Mouse (Mus musculus) kidney, postnatal 0 days (tissue): Measurements from ENCODE around the gene Chp2. TPM values are rescaled to one million over a fixed set of nuclear protein-coding genes. Genes with fewer than 3 reads are reported as not detected.
A peak's percentile ranks its signal among the peaks of the same experiment; 100 is the strongest.

Experiments used
- ATAC-seq: fragments of 200-750 bp; cut with Nextera tagmentation; replicated peaks from 2 replicates; pipeline ENCODE4 v1.8.0; 2017; ENCODE audit warnings: low read depth, moderate number of reproducible peaks, moderate TSS enrichment, moderate library complexity; ENCODE audit not compliant: low FRiP score
- DNase-seq: peaks from one replicate; pipeline ENCODE4 v3.0.0-alpha.2; 2016; ENCODE audit warnings: low spot score
- H3K27ac ChIP-seq: fragments of 300-500 bp; sonication (generic); 2 replicates; pipeline ENCODE4 v1.5.1; 2014; ENCODE audit warnings: mild to moderate bottlenecking
- H3K27me3 ChIP-seq: fragments of 300-500 bp; sonication (generic); 2 replicates; pipeline ENCODE4 v1.6.1; 2014; ENCODE audit warnings: low read length, mixed read lengths; ENCODE audit not compliant: insufficient read depth
- H3K36me3 ChIP-seq: fragments of 300-500 bp; sonication (generic); 2 replicates; pipeline ENCODE4 v1.6.1; 2014; ENCODE audit warnings: low read length, mixed read lengths; ENCODE audit not compliant: insufficient read depth
- H3K4me1 ChIP-seq: fragments of 300-500 bp; sonication (generic); replicated peaks from 2 replicates; pipeline ENCODE4 v1.6.1; 2014; ENCODE audit warnings: antibody characterized with exemption, low read length, mixed read lengths; ENCODE audit not compliant: insufficient read depth
- H3K4me2 ChIP-seq: fragments of 300-500 bp; sonication (generic); 2 replicates; pipeline ENCODE4 v1.6.1; 2014; ENCODE audit warnings: mild to moderate bottlenecking, low read length, moderate library complexity, mixed read lengths
- H3K4me3 ChIP-seq: fragments of 300-500 bp; sonication (generic); replicated peaks from 2 replicates; pipeline ENCODE4 v1.5.1; 2014; ENCODE audit warnings: low read depth, low read length
- H3K9ac ChIP-seq: fragments of 300-500 bp; sonication (generic); 2 replicates; pipeline ENCODE4 v1.6.1; 2014; ENCODE audit warnings: low read depth, low read length
- H3K9me3 ChIP-seq: fragments of 300-500 bp; sonication (generic); replicated peaks from 2 replicates; pipeline ENCODE4 v1.6.1; 2016; ENCODE audit warnings: low read length, inconsistent platforms, mixed read lengths
- CTCF ChIP-seq: IDR thresholded peaks from 2 replicates; pipeline ENCODE4 v1.5.1; 2016; ENCODE audit warnings: antibody characterized with exemption, low read depth, mild to moderate bottlenecking, moderate library complexity
- WGBS: fragments of 180-500 bp; shearing (Covaris S2); extraction: QIAGEN DNeasy Blood & Tissue Kit; methylation state at CpG from one replicate; pipeline ENCODE4 v1.1.7; 2014; 5-methylcytosine and 5-hydroxymethylcytosine counted together
- polyA plus RNA-seq: library from polyadenylated mRNA; unstranded; fragments of >200 nt; fragmentation: Nextera tagmentation; extraction: Ambion mirVana; gene quantifications from 2 replicates; pipeline ENCODE4 v1.2.1, GENCODE M21; 2015

Gene Chp2
- polyA plus RNA-seq, 1 experiment from 2014 or later, result 0.91 TPM

GRCm38 (mm10) chr7:122208276-122209021, 10.8 kb upstream of the Chp2 start:
- H3K4me1 ChIP-seq, result no peaks in the 10 kb centered on the region
- no peaks in the 10 kb centered on the region for H3K36me3 ChIP-seq
- H3K27me3 ChIP-seq, result no peaks in the 10 kb centered on the region
- ATAC-seq, result no peak
- 34% methylated on average over 7 of the region's 7 CpGs for WGBS
- no peaks in the 10 kb centered on the region for H3K9me3 ChIP-seq
- no peak overlapping the region for H3K4me3 ChIP-seq
- TF ChIP-seq CTCF, result no peak
- DNase-seq, result no peak
- H3K4me2 ChIP-seq, result no peak overlapping the region
- no peak overlapping the region for H3K9ac ChIP-seq
- H3K27ac ChIP-seq, result no peak overlapping the region

GRCm38 (mm10) chr7:122226020-122226742, 6.9 kb downstream of the Chp2 start:
- Histone ChIP-seq H3K27ac (no peak overlapping the region), H3K9me3 (no peaks in the 10 kb centered on the region), H3K27me3 (no peaks in the 10 kb centered on the region), H3K36me3 (no peaks in the 10 kb centered on the region), H3K4me2 (no peak overlapping the region), H3K4me3 (no peak overlapping the region), H3K9ac (no peak overlapping the region), H3K4me1 (no peaks in the 10 kb centered on the region)
- ATAC-seq (no peak), DNase-seq (no peak)
- TF ChIP-seq CTCF, result no peak
- WGBS, result 70% methylated on average over 7 of the region's 7 CpGs

GRCm38 (mm10) chr7:122226744-122227143, 7.4 kb downstream of the Chp2 start:
- ATAC-seq, result no peak
- H3K27me3 ChIP-seq, result no peaks in the 10 kb centered on the region
- DNase-seq, result no peak
- H3K4me3 ChIP-seq, result no peak overlapping the region
- TF ChIP-seq CTCF, result no peak
- no peak overlapping the region for H3K4me2 ChIP-seq
- no peaks in the 10 kb centered on the region for H3K36me3 ChIP-seq
- 90% methylated on average over 4 of the region's 4 CpGs for WGBS
- no peak overlapping the region for H3K27ac ChIP-seq
- H3K9me3 ChIP-seq, result no peaks in the 10 kb centered on the region
- H3K4me1 ChIP-seq, result no peaks in the 10 kb centered on the region
- no peak overlapping the region for H3K9ac ChIP-seq

DNA sequence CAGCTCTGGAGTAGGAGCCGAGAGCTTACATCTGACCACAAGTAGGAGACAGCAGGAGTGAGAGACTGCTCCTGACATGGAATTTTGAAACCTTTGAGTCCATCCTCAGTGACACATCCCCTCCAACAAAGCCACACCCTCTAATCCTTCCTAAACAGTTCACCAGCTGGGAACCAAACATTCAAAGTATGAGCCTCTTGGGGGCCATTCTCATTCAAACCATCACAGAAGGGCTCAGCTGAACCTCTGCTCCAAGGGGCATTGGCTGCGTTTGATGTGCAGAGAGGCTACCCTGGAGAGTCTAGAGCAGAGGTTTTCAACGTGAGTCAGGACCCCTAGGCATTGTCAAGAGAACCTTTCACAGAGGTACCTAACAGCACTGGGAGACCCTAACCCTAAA, 10.0 kb downstream of the Chp2 start:
- WGBS, result 65% methylated on average over 3 of the region's 3 CpGs
- no peaks in the 10 kb centered on the region for H3K4me1 ChIP-seq

GRCm38 (mm10) chr7:122229916-122230315, 10.6 kb downstream of the Chp2 start:
- no peak for TF ChIP-seq CTCF
- Histone ChIP-seq H3K4me3 (no peak overlapping the region), H3K9ac (no peak overlapping the region), H3K27ac (no peak overlapping the region), H3K4me2 (no peak overlapping the region), H3K27me3 (no peaks in the 10 kb centered on the region), H3K36me3 (no peaks in the 10 kb centered on the region), H3K4me1 (no peaks in the 10 kb centered on the region), H3K9me3 (no peaks in the 10 kb centered on the region)
- DNase-seq (no peak), ATAC-seq (no peak)
- 72% methylated on average over 4 of the region's 4 CpGs for WGBS

More for the DNA sequence above, 10.0 kb downstream of the Chp2 start:
- Histone ChIP-seq H3K9ac (no peak overlapping the region), H3K27me3 (no peaks in the 10 kb centered on the region), H3K4me3 (no peak overlapping the region), H3K27ac (no peak overlapping the region), H3K4me2 (no peak overlapping the region), H3K36me3 (no peaks in the 10 kb centered on the region), H3K9me3 (no peaks in the 10 kb centered on the region)
- no peak for DNase-seq
- TF ChIP-seq CTCF, result no peak
- ATAC-seq, result no peak

DNA sequence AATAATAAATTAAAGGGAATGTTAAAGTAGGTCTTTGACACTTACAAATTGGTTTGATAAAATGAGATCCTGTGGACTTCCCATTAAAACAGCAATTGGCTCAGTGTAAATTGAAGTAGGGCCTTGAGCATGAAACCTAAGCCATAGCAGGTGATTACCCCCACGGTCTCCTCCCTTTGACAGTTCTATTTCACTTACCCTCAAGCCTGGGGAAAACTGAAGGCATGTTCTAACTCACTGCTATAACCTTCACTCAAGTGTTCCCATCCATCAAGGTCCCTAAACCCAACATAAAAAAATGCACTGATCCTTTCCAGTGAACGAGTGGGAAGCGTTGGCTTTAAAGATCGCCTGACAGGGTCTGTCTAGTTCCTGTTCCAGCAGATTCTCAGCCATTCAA, 11.6 kb downstream of the Chp2 start:
- ATAC-seq (no peak; the same call in 1 of the 2 replicates), DNase-seq (peak; percentile 79)
- no peak overlapping the region for H3K27ac ChIP-seq
- WGBS, result 41% methylated on average over 4 of the region's 4 CpGs
- H3K9me3 ChIP-seq, result no peaks in the 10 kb centered on the region
- H3K27me3 ChIP-seq, result no peaks in the 10 kb centered on the region
- H3K4me1 ChIP-seq, result no peaks in the 10 kb centered on the region
- no peak for TF ChIP-seq CTCF
- H3K4me3 ChIP-seq, result no peak overlapping the region
- no peak overlapping the region for H3K4me2 ChIP-seq
- H3K36me3 ChIP-seq, result no peaks in the 10 kb centered on the region
- H3K9ac ChIP-seq, result no peak overlapping the region
